Mouse (Mus musculus) ES-E14 (cell line): ENCODE measurements at regions not wholly inside any gene's neighbourhood (a gene's known extent, or its start where the extent isn't known, plus 50 kb on each side); places are given as distances from the start of the nearest gene placed in this dataset.

Source experiments
- DNase-seq: peaks from one replicate; pipeline ENCODE4 v3.0.0-alpha.2; 2013; ENCODE audit warnings: low read depth, low spot score
- H3K27ac ChIP-seq: 2 replicates; pipeline ENCODE4 v1.5.1; 2012; ENCODE audit warnings: low read depth, mild to moderate bottlenecking, low read length, moderate library complexity, mixed read lengths; ENCODE audit not compliant: poor library complexity, insufficient read depth, severe bottlenecking
- H3K36me3 ChIP-seq: 2 replicates; pipeline ENCODE4 v1.6.1; 2012; ENCODE audit warnings: mild to moderate bottlenecking, low read length, moderate library complexity, mixed read lengths; ENCODE audit not compliant: control insufficient read depth, poor library complexity, insufficient read depth, severe bottlenecking
- H3K4me1 ChIP-seq, 2 experiments: fragments of 150-350 bp in 1 of 2; sonication (generic) in 1 of 2; 2 replicates each; pipeline ENCODE4 v1.6.1; 2012; ENCODE audit warnings: low read length in 2 of 2, mild to moderate bottlenecking in 1 of 2, mixed read lengths in 1 of 2; ENCODE audit not compliant: control insufficient read depth in 2 of 2, insufficient read depth in 2 of 2, poor library complexity in 1 of 2
- H3K4me3 ChIP-seq, 2 experiments: fragments of 150-350 bp in 1 of 2; sonication (generic) in 1 of 2; 2 replicates each; pipeline ENCODE4 v1.5.1; 2012; ENCODE audit warnings: low read length in 2 of 2, low read depth in 1 of 2, mild to moderate bottlenecking in 1 of 2, mixed read lengths in 1 of 2; ENCODE audit not compliant: insufficient read depth in 1 of 2, poor library complexity in 1 of 2, severe bottlenecking in 1 of 2
- H3K9ac ChIP-seq: 2 replicates; pipeline ENCODE4 v1.6.1; 2012; ENCODE audit warnings: low read depth, mild to moderate bottlenecking, low read length, mixed read lengths; ENCODE audit not compliant: poor library complexity, insufficient read depth, severe bottlenecking
- H3K9me3 ChIP-seq: fragments of 150-350 bp; sonication (generic); 2 replicates; pipeline ENCODE4 v1.6.1; 2012; ENCODE audit warnings: low read depth, mild to moderate bottlenecking, low read length; ENCODE audit not compliant: control insufficient read depth, insufficient read depth
- CHD2 ChIP-seq: IDR thresholded peaks from 2 replicates; pipeline ENCODE4 v1.6.1; 2014; ENCODE audit warnings: mild to moderate bottlenecking, low read depth, low read length, inconsistent platforms
- HCFC1 ChIP-seq: IDR thresholded peaks from 2 replicates; pipeline ENCODE4 v1.6.1; 2012; ENCODE audit warnings: low read length, inconsistent platforms, borderline replicate concordance; ENCODE audit not compliant: insufficient read depth
- MAFK ChIP-seq: IDR thresholded peaks from 2 replicates; pipeline ENCODE4 v1.6.1; 2014; ENCODE audit warnings: mild to moderate bottlenecking, low read depth, low read length, inconsistent platforms; ENCODE audit not compliant: insufficient read depth
- ZC3H11A ChIP-seq: IDR thresholded peaks from 2 replicates; pipeline ENCODE4 v1.6.1; 2012; ENCODE audit warnings: low read depth, mild to moderate bottlenecking, inconsistent platforms, low read length, borderline replicate concordance
- ZNF384 ChIP-seq: IDR thresholded peaks from 2 replicates; pipeline ENCODE4 v1.6.1; 2012; ENCODE audit warnings: low read depth, low read length, inconsistent platforms
- in situ Hi-C, 2 experiments: fragments of 600-800 bp; cut with MboI; formaldehyde crosslinking; loops; one replicate each; pipeline ENCODE4 v1.15.1; 2025; ENCODE audit warnings: low sequenced_read_pairs in 2 of 2, inconsistent platforms in 1 of 2; ENCODE audit not compliant: unreplicated experiment in 2 of 2

GRCm38 (mm10) chr4:62785711-62786110 lies 179.7 kb upstream of the Zfp618 start:
- Histone ChIP-seq H3K27ac (no peak overlapping the region), H3K9me3 (no peaks in the 10 kb centered on the region), H3K4me1 (peaks cover 0 to 3% of the 10 kb centered on the region in 2 experiments; a peak in 1 of 4 replicates), H3K4me3 (no peak overlapping the region), H3K36me3 (no peaks in the 10 kb centered on the region), H3K9ac (no peak overlapping the region)
- no peak for DNase-seq
- no peak for TF ChIP-seq CHD2
- no peak for TF ChIP-seq HCFC1
- TF ChIP-seq ZC3H11A, result no peak
- no peak for TF ChIP-seq ZNF384
- no peak for TF ChIP-seq MAFK
- in situ Hi-C loops, result no loop called here

GRCm38 (mm10) chr4:62789696-62790095 lies 175.7 kb upstream of the Zfp618 start:
- no peak overlapping the region for H3K27ac ChIP-seq
- TF ChIP-seq MAFK (no peak), ZNF384 (no peak), ZC3H11A (no peak), HCFC1 (no peak), CHD2 (no peak)
- in situ Hi-C loops, result no loop called here
- no peak overlapping the region for H3K4me3 ChIP-seq
- no peak for DNase-seq
- no peaks in the 10 kb centered on the region for H3K9me3 ChIP-seq
- no peak overlapping the region for H3K9ac ChIP-seq
- no peaks in the 10 kb centered on the region for H3K36me3 ChIP-seq
- H3K4me1 ChIP-seq, result 0 out of 4 replicates have a peak, but pooled peaks cover 0 to 1% of the 10 kb centered on the region in 2 experiments

GRCm38 (mm10) chr4:62793582-62793981 lies 171.8 kb upstream of the Zfp618 start:
- H3K36me3 ChIP-seq, result no peaks in the 10 kb centered on the region
- in situ Hi-C loops, result no loop called here
- TF ChIP-seq ZNF384 (no peak), CHD2 (no peak), ZC3H11A (no peak), HCFC1 (no peak)
- no peak overlapping the region for H3K9ac ChIP-seq
- no peak for DNase-seq
- H3K27ac ChIP-seq, result no peak overlapping the region
- H3K4me3 ChIP-seq, result no peak overlapping the region
- no peaks in the 10 kb centered on the region for H3K9me3 ChIP-seq
- 0 out of 4 replicates have a peak, but pooled peaks cover 0 to 1% of the 10 kb centered on the region in 2 experiments for H3K4me1 ChIP-seq

- TF ChIP-seq HCFC1 (no peak), ZNF384 (no peak), ZC3H11A (no peak), MAFK (no peak)
- no peak overlapping the region for H3K4me3 ChIP-seq
- in situ Hi-C loops, result no loop called here
- no peak for DNase-seq
- no peak overlapping the region for H3K27ac ChIP-seq
- no peak overlapping the region for H3K9ac ChIP-seq
- no peaks in the 10 kb centered on the region for H3K36me3 ChIP-seq
- H3K4me1 ChIP-seq, result 0 out of 4 replicates have a peak, but pooled peaks cover 0 to 1% of the 10 kb centered on the region in 2 experiments
- no peaks in the 10 kb centered on the region for H3K9me3 ChIP-seq
Observed at GRCm38 (mm10) chr4:62795538-62795937, 169.8 kb upstream of the Zfp618 start.

- Histone ChIP-seq H3K4me3 (no peak overlapping the region), H3K9me3 (no peaks in the 10 kb centered on the region), H3K27ac (no peak overlapping the region), H3K36me3 (no peaks in the 10 kb centered on the region), H3K4me1 (no peaks in the 10 kb centered on the region), H3K9ac (no peak overlapping the region)
- in situ Hi-C loops, result no loop called here
- no peak for TF ChIP-seq CHD2
- DNase-seq, result no peak
Observed at GRCm38 (mm10) chr4:62799923-62800322, 165.4 kb upstream of the Zfp618 start.
